Mouse (Mus musculus): Measurements from ENCODE around the gene Traf3ip3. TPM values are rescaled to one million over a fixed set of nuclear protein-coding genes. Genes with fewer than 3 reads are reported as not detected.

Traf3ip3 gene
- total and polyA plus RNA-seq, 3 experiments: 13.4 to 48.7 (median 14.1) TPM

GRCm38 (mm10) chr1:193241436-193241835 is 39.9 kb upstream of the Traf3ip3 start:
- Histone ChIP-seq H3K27me3 (ENCODE audit: insufficient read depth, low read length) (no peaks in the 10 kb centered on the region; the same call in 1 of the 2 replicates), H3K36me3 (replicated peaks) (no peaks in the 10 kb centered on the region), H3K4me3 (ENCODE audit: low read depth, low read length) (no peak overlapping the region), H3K4me1 (ENCODE audit: insufficient read depth, low read depth, low read length) (no peaks in the 10 kb centered on the region), H3K9me3 (replicated peaks) (no peaks in the 10 kb centered on the region)
- ATAC-seq (ENCODE audit: extremely low read depth, insufficient number of reproducible peaks, low FRiP score, poor library complexity, severe bottlenecking) (no peak), DNase-seq (ENCODE audit: low spot score) (no peak)
- TF ChIP-seq TAL1 (conservative IDR thresholded peaks at IDR 0.05; ENCODE audit: low read depth, low read length) (no peak), POLR2AphosphoS5 (IDR thresholded peaks at IDR 0.05; ENCODE audit: insufficient replicate concordance, low read depth, low read length) (no peak), GATA2 (IDR thresholded peaks at IDR 0.05; ENCODE audit: borderline replicate concordance, low read depth, low read length) (no peak), CTCF (IDR thresholded peaks at IDR 0.05; ENCODE audit: low read depth, low read length) (no peak), GATA1 (IDR thresholded peaks at IDR 0.05; ENCODE audit: borderline replicate concordance, low read length) (no peak)

- TF ChIP-seq GATA1 (IDR thresholded peaks at IDR 0.05; ENCODE audit: borderline replicate concordance, low read length) (no peak), TAL1 (conservative IDR thresholded peaks at IDR 0.05; ENCODE audit: low read depth, low read length) (no peak), CTCF (IDR thresholded peaks at IDR 0.05; ENCODE audit: low read depth, low read length) (no peak), GATA2 (IDR thresholded peaks at IDR 0.05; ENCODE audit: borderline replicate concordance, low read depth, low read length) (no peak), POLR2AphosphoS5 (IDR thresholded peaks at IDR 0.05; ENCODE audit: insufficient replicate concordance, low read depth, low read length) (no peak)
- no peaks in the 10 kb centered on the region for H3K36me3 ChIP-seq (replicated peaks)
- no peaks in the 10 kb centered on the region for H3K9me3 ChIP-seq (replicated peaks)
- no peak overlapping the region for H3K4me3 ChIP-seq (ENCODE audit: low read depth, low read length)
- no peak for DNase-seq (ENCODE audit: low spot score)
- no peaks in the 10 kb centered on the region for H3K4me1 ChIP-seq (ENCODE audit: insufficient read depth, low read depth, low read length)
- H3K27me3 ChIP-seq (ENCODE audit: insufficient read depth, low read length): no peaks in the 10 kb centered on the region; the same call in 1 of the 2 replicates
- ATAC-seq (ENCODE audit: extremely low read depth, insufficient number of reproducible peaks, low FRiP score, poor library complexity, severe bottlenecking): no peak
These were observed 36.9 kb upstream of the Traf3ip3 start for GRCm38 (mm10) chr1:193238426-193238825.

- Histone ChIP-seq H3K4me1 (ENCODE audit: insufficient read depth, low read depth, low read length) (0 out of 2 replicates have a peak, but pooled peaks cover 5% of the 10 kb centered on the region), H3K36me3 (replicated peaks) (no peaks in the 10 kb centered on the region), H3K9me3 (replicated peaks) (no peaks in the 10 kb centered on the region), H3K4me3 (ENCODE audit: low read depth, low read length) (no peak overlapping the region), H3K27me3 (ENCODE audit: insufficient read depth, low read length) (0 out of 2 replicates have a peak, but pooled peaks cover 4% of the 10 kb centered on the region)
- DNase-seq (ENCODE audit: low spot score) (no peak), ATAC-seq (ENCODE audit: extremely low read depth, insufficient number of reproducible peaks, low FRiP score, poor library complexity, severe bottlenecking) (no peak)
- no peak for TF ChIP-seq CTCF (IDR thresholded peaks at IDR 0.05; ENCODE audit: low read depth, low read length)
These were observed 33.4 kb upstream of the Traf3ip3 start for GRCm38 (mm10) chr1:193234930-193235329.

- no peak for DNase-seq (ENCODE audit: low spot score)
- no peaks in the 10 kb centered on the region for H3K9me3 ChIP-seq (replicated peaks)
- TF ChIP-seq GATA1 (IDR thresholded peaks at IDR 0.05; ENCODE audit: borderline replicate concordance, low read length) (no peak), GATA2 (IDR thresholded peaks at IDR 0.05; ENCODE audit: borderline replicate concordance, low read depth, low read length) (no peak), CTCF (IDR thresholded peaks at IDR 0.05; ENCODE audit: low read depth, low read length) (no peak), TAL1 (conservative IDR thresholded peaks at IDR 0.05; ENCODE audit: low read depth, low read length) (no peak), POLR2AphosphoS5 (IDR thresholded peaks at IDR 0.05; ENCODE audit: insufficient replicate concordance, low read depth, low read length) (no peak)
- ATAC-seq (ENCODE audit: extremely low read depth, insufficient number of reproducible peaks, low FRiP score, poor library complexity, severe bottlenecking): no peak
- 0 out of 2 replicates have a peak, but pooled peaks cover 5% of the 10 kb centered on the region for H3K4me1 ChIP-seq (ENCODE audit: insufficient read depth, low read depth, low read length)
- no peak overlapping the region for H3K4me3 ChIP-seq (ENCODE audit: low read depth, low read length)
- 0 out of 2 replicates have a peak, but pooled peaks cover 4% of the 10 kb centered on the region for H3K27me3 ChIP-seq (ENCODE audit: insufficient read depth, low read length)
- H3K36me3 ChIP-seq (replicated peaks): no peaks in the 10 kb centered on the region
These were observed 32.7 kb upstream of the Traf3ip3 start for GRCm38 (mm10) chr1:193234130-193234645.

GRCm38 (mm10) chr1:193232732-193233131 is 31.2 kb upstream of the Traf3ip3 start:
- Histone ChIP-seq H3K36me3 (replicated peaks) (no peaks in the 10 kb centered on the region), H3K4me1 (ENCODE audit: insufficient read depth, low read depth, low read length) (0 out of 2 replicates have a peak, but pooled peaks cover 5% of the 10 kb centered on the region), H3K27me3 (ENCODE audit: insufficient read depth, low read length) (0 out of 2 replicates have a peak, but pooled peaks cover 4% of the 10 kb centered on the region), H3K9me3 (replicated peaks) (no peaks in the 10 kb centered on the region), H3K4me3 (ENCODE audit: low read depth, low read length) (no peak overlapping the region)
- no peak for ATAC-seq (ENCODE audit: extremely low read depth, insufficient number of reproducible peaks, low FRiP score, poor library complexity, severe bottlenecking)
- TF ChIP-seq GATA2 (IDR thresholded peaks at IDR 0.05; ENCODE audit: borderline replicate concordance, low read depth, low read length): no peak
- TF ChIP-seq POLR2AphosphoS5 (IDR thresholded peaks at IDR 0.05; ENCODE audit: insufficient replicate concordance, low read depth, low read length): no peak
- no peak for TF ChIP-seq CTCF (IDR thresholded peaks at IDR 0.05; ENCODE audit: low read depth, low read length)
- no peak for TF ChIP-seq GATA1 (IDR thresholded peaks at IDR 0.05; ENCODE audit: borderline replicate concordance, low read length)
- TF ChIP-seq TAL1 (conservative IDR thresholded peaks at IDR 0.05; ENCODE audit: low read depth, low read length): no peak
- no peak for DNase-seq (ENCODE audit: low spot score)

- H3K9me3 ChIP-seq (replicated peaks): no peaks in the 10 kb centered on the region
- no peaks in the 10 kb centered on the region for H3K36me3 ChIP-seq (replicated peaks)
- DNase-seq (ENCODE audit: low spot score): no peak
- TF ChIP-seq POLR2AphosphoS5 (IDR thresholded peaks at IDR 0.05; ENCODE audit: insufficient replicate concordance, low read depth, low read length) (no peak), GATA2 (IDR thresholded peaks at IDR 0.05; ENCODE audit: borderline replicate concordance, low read depth, low read length) (no peak), GATA1 (IDR thresholded peaks at IDR 0.05; ENCODE audit: borderline replicate concordance, low read length) (no peak), TAL1 (conservative IDR thresholded peaks at IDR 0.05; ENCODE audit: low read depth, low read length) (no peak), CTCF (IDR thresholded peaks at IDR 0.05; ENCODE audit: low read depth, low read length) (no peak)
- 0 out of 2 replicates have a peak, but pooled peaks cover 4% of the 10 kb centered on the region for H3K27me3 ChIP-seq (ENCODE audit: insufficient read depth, low read length)
- H3K4me3 ChIP-seq (ENCODE audit: low read depth, low read length): no peak overlapping the region
- ATAC-seq (ENCODE audit: extremely low read depth, insufficient number of reproducible peaks, low FRiP score, poor library complexity, severe bottlenecking): peak; percentile 34; the same call in 1 of the 2 replicates
- H3K4me1 ChIP-seq (ENCODE audit: insufficient read depth, low read depth, low read length): 0 out of 2 replicates have a peak, but pooled peaks cover 5% of the 10 kb centered on the region
These were observed 29.4 kb upstream of the Traf3ip3 start for GRCm38 (mm10) chr1:193230935-193231334.

Measured in G1E (cell line).